Mouse (Mus musculus): ENCODE data around the gene Glmp. TPM values are rescaled to one million over a fixed set of nuclear protein-coding genes. Genes with fewer than 3 reads are reported as not detected.

Glmp gene
- polyA plus RNA-seq (2015; fragmentation: Illumina TruSeq; extraction: RNeasy Lipid Tissue Mini Kit (QIAGEN cat#74804); ENCODE audit: insufficient read depth, low read depth, low replicate concordance) = 33.7 TPM

GRCm38 (mm10) chr3:88324951-88325405, at the start of gene Glmp:
Gene Glmp (plus strand): TSS chr3:88325023.

GRCm38 (mm10) chr3:88287110-88287509, 37.7 kb upstream of the Glmp start, which contains the start of gene Gm38392:
Gene Gm38392 (minus strand): TSS chr3:88287210.

DNA sequence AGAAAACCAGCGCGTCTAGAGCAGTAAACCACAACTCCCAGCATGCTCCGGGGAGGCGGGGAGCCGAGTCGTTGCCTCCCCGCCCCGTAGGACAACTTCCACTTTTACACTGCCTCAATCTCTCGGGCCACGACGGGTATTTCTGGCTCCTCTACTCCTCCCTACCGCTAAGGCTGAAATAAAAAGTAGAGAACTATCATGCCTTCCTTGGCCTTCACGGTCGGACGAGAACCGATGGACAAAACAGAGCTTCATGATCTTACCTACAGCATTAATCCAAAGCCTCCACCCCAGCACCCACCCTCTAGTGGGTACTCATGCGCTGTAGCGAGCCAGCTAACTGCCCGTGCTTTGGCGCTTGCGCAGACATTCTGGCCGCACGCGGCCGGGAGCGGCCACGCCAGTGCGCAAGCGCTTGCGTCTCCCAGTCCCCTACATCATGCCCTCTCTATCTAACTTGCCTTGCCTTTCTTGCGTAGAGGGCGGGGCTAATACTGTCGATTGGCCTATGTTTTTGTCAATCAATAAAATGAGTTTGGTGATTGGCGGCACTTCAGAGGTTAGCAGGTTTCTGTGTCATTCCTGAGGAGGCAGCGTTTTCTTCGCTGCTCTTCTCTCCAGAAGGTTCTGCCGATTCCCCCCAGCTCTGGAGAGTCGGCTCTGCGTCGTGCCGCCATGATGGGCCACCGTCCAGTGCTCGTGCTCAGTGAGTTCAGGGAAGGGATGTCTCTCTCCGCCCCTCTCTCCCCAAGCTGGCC, 28.1 kb upstream of the Glmp start, which contains the start of the genes Tsacc and Cct3:
Tsacc (minus strand) TSS at position 439 of the 758 bp plus-strand sequence.
Cct3 (plus strand) TSS at position 556 of the 758 bp plus-strand sequence.

GRCm38 (mm10) chr3:88336058-88337013, 11.5 kb downstream of the Glmp start, which contains the start of the genes Tmem79 and Smg5:
Gene Tmem79 (minus strand): TSS chr3:88336148.
Gene Smg5 (plus strand): TSS chr3:88336260.

GRCm38 (mm10) chr3:88364337-88364736, 39.5 kb downstream of the Glmp start, which contains the start of gene Paqr6:
Gene Paqr6 (plus strand): TSS chr3:88364584.

DNA sequence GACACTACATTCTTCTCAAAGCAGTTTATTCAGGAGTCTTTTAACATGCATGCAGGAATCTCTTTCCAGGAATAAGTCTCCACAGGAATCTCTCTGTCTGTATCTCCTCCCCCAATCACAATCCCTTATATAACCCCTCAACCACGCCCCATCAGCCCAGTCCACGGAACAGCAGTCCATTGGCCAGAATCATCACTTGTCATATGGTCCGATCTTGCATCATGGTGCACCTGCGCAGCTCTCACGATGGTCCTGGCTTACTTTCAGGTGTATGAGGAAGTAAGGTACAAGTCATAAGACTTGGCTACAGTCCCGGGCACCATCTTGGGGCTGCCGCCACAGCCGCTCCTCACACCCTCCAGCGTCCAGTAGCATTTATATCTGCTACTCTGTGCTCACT, 47.8 kb downstream of the Glmp start, which contains the start of gene Bglap3:
Bglap3 (minus strand) TSS at position 101 of the 400 bp plus-strand sequence.

GRCm38 (mm10) chr3:88378599-88378998, 53.8 kb downstream of the Glmp start, which contains the start of gene Bglap2:
Gene Bglap2 (minus strand): TSS chr3:88378699.

Other genes with a start within 250 kb of the Glmp start
- not detected for gene Ttc24, start 246.7 kb upstream of the Glmp start, polyA plus RNA-seq (2015; fragmentation: Illumina TruSeq; extraction: RNeasy Lipid Tissue Mini Kit (QIAGEN cat#74804); ENCODE audit: insufficient read depth, low read depth, low replicate concordance)
- gene Iqgap3, start 243.1 kb upstream of the Glmp start, polyA plus RNA-seq (2015; fragmentation: Illumina TruSeq; extraction: RNeasy Lipid Tissue Mini Kit (QIAGEN cat#74804); ENCODE audit: insufficient read depth, low read depth, low replicate concordance) = 0.24 TPM
- gene Mef2d, start 182.7 kb upstream of the Glmp start, polyA plus RNA-seq (2015; fragmentation: Illumina TruSeq; extraction: RNeasy Lipid Tissue Mini Kit (QIAGEN cat#74804); ENCODE audit: insufficient read depth, low read depth, low replicate concordance) = 22.1 TPM
- gene Rhbg, start 70.3 kb upstream of the Glmp start, polyA plus RNA-seq (2015; fragmentation: Illumina TruSeq; extraction: RNeasy Lipid Tissue Mini Kit (QIAGEN cat#74804); ENCODE audit: insufficient read depth, low read depth, low replicate concordance) = not detected
- gene Gm38392, start 37.8 kb upstream of the Glmp start, polyA plus RNA-seq (2015; fragmentation: Illumina TruSeq; extraction: RNeasy Lipid Tissue Mini Kit (QIAGEN cat#74804); ENCODE audit: insufficient read depth, low read depth, low replicate concordance) = not detected
- gene Tsacc, start 28.0 kb upstream of the Glmp start, polyA plus RNA-seq (2015; fragmentation: Illumina TruSeq; extraction: RNeasy Lipid Tissue Mini Kit (QIAGEN cat#74804); ENCODE audit: insufficient read depth, low read depth, low replicate concordance) = 6.5 TPM
- gene Cct3, start 27.9 kb upstream of the Glmp start, polyA plus RNA-seq (2015; fragmentation: Illumina TruSeq; extraction: RNeasy Lipid Tissue Mini Kit (QIAGEN cat#74804); ENCODE audit: insufficient read depth, low read depth, low replicate concordance) = 53.2 TPM
- 0.63 TPM for gene Tmem79, start 11.1 kb downstream of the Glmp start, polyA plus RNA-seq (2015; fragmentation: Illumina TruSeq; extraction: RNeasy Lipid Tissue Mini Kit (QIAGEN cat#74804); ENCODE audit: insufficient read depth, low read depth, low replicate concordance)
- 19.8 TPM for gene Smg5, start 11.2 kb downstream of the Glmp start, polyA plus RNA-seq (2015; fragmentation: Illumina TruSeq; extraction: RNeasy Lipid Tissue Mini Kit (QIAGEN cat#74804); ENCODE audit: insufficient read depth, low read depth, low replicate concordance)
- 3.1 TPM for gene Paqr6, start 39.6 kb downstream of the Glmp start, polyA plus RNA-seq (2015; fragmentation: Illumina TruSeq; extraction: RNeasy Lipid Tissue Mini Kit (QIAGEN cat#74804); ENCODE audit: insufficient read depth, low read depth, low replicate concordance)
- gene Bglap3, start 47.7 kb downstream of the Glmp start, polyA plus RNA-seq (2015; fragmentation: Illumina TruSeq; extraction: RNeasy Lipid Tissue Mini Kit (QIAGEN cat#74804); ENCODE audit: insufficient read depth, low read depth, low replicate concordance) = 24.3 TPM
- not detected for gene Bglap2, start 53.7 kb downstream of the Glmp start, polyA plus RNA-seq (2015; fragmentation: Illumina TruSeq; extraction: RNeasy Lipid Tissue Mini Kit (QIAGEN cat#74804); ENCODE audit: insufficient read depth, low read depth, low replicate concordance)
- gene Bglap, start 59.4 kb downstream of the Glmp start, polyA plus RNA-seq (2015; fragmentation: Illumina TruSeq; extraction: RNeasy Lipid Tissue Mini Kit (QIAGEN cat#74804); ENCODE audit: insufficient read depth, low read depth, low replicate concordance) = not detected
- gene Pmf1, start 85.3 kb downstream of the Glmp start, polyA plus RNA-seq (2015; fragmentation: Illumina TruSeq; extraction: RNeasy Lipid Tissue Mini Kit (QIAGEN cat#74804); ENCODE audit: insufficient read depth, low read depth, low replicate concordance) = 2.7 TPM
- 5.0 TPM for gene Slc25a44, start 100.1 kb downstream of the Glmp start, polyA plus RNA-seq (2015; fragmentation: Illumina TruSeq; extraction: RNeasy Lipid Tissue Mini Kit (QIAGEN cat#74804); ENCODE audit: insufficient read depth, low read depth, low replicate concordance)
- 8.8 TPM for gene Sema4a, start 136.2 kb downstream of the Glmp start, polyA plus RNA-seq (2015; fragmentation: Illumina TruSeq; extraction: RNeasy Lipid Tissue Mini Kit (QIAGEN cat#74804); ENCODE audit: insufficient read depth, low read depth, low replicate concordance)
- 18.2 TPM for gene Lmna, start 184.9 kb downstream of the Glmp start, polyA plus RNA-seq (2015; fragmentation: Illumina TruSeq; extraction: RNeasy Lipid Tissue Mini Kit (QIAGEN cat#74804); ENCODE audit: insufficient read depth, low read depth, low replicate concordance)
- gene Mex3a, start 207.4 kb downstream of the Glmp start, polyA plus RNA-seq (2015; fragmentation: Illumina TruSeq; extraction: RNeasy Lipid Tissue Mini Kit (QIAGEN cat#74804); ENCODE audit: insufficient read depth, low read depth, low replicate concordance) = 0.13 TPM
- gene Rab25, start 223.3 kb downstream of the Glmp start, polyA plus RNA-seq (2015; fragmentation: Illumina TruSeq; extraction: RNeasy Lipid Tissue Mini Kit (QIAGEN cat#74804); ENCODE audit: insufficient read depth, low read depth, low replicate concordance) = 9.4 TPM
- gene Lamtor2, start 228.1 kb downstream of the Glmp start, polyA plus RNA-seq (2015; fragmentation: Illumina TruSeq; extraction: RNeasy Lipid Tissue Mini Kit (QIAGEN cat#74804); ENCODE audit: insufficient read depth, low read depth, low replicate concordance) = 43.4 TPM
- gene Ubqln4, start 228.7 kb downstream of the Glmp start, polyA plus RNA-seq (2015; fragmentation: Illumina TruSeq; extraction: RNeasy Lipid Tissue Mini Kit (QIAGEN cat#74804); ENCODE audit: insufficient read depth, low read depth, low replicate concordance) = 17.2 TPM